ENCODE assay signal across 18 mouse cellular contexts in the genomic region with DNA sequence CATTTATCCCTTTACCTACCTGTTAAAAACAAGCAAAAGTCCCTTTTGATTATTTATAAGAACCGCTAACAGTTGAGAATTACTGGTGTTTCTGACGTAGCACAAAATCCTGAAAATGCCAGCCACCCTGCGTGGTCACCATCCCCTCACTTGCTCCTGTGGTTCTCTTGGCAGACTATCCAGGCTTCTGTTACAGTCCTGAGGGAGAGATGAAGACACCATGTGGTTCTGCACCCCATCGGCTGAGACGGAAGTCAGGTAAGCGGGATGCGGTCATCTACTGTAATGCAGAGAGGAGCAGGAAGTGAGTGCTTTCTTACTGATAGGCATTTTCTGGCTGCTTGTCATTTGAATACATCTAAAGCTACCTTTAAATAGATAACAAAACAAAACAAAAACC.
"Had no signal": no experiment of that assay in that cellular context is flagged by ENCODE, and none has a peak within 500 bp of the region (broad histone marks: within the 10 kb centered on the region; RNA-seq: fewer than 3 reads in every experiment).

No protein-coding gene starts in this region.

- H3K27me3 ChIP-seq: liver, embryonic 13.5 days; liver, embryonic 15.5 days; lung, embryonic 15.5 days; midbrain, embryonic 15.5 days; neural tube, embryonic 12.5 days; stomach, embryonic 15.5 days had no signal

- H3K4me3 ChIP-seq: liver, embryonic 13.5 days; liver, embryonic 15.5 days; lung, embryonic 15.5 days; megakaryocyte, embryonic 14.5 days; midbrain, embryonic 12.5 days; midbrain, embryonic 15.5 days; neural tube, embryonic 12.5 days; stomach, embryonic 15.5 days had no signal

- H3K36me3 ChIP-seq: liver, embryonic 13.5 days; liver, embryonic 15.5 days; lung, embryonic 15.5 days; midbrain, embryonic 15.5 days had no signal

- DNase-seq: liver, embryonic 13.5 days; liver, postnatal 0 days; lung, adult 2 months; lung, postnatal 14 days; lung, postnatal 36 days; retina, postnatal 1 day; right cerebral cortex, adult 18-20 months; right cerebral cortex, postnatal 25 days; thymus, adult 2 months; thymus, postnatal 14 days; thymus, postnatal 36 days had no signal

- H3K9me3 ChIP-seq: liver, embryonic 13.5 days; liver, embryonic 15.5 days; lung, embryonic 15.5 days; megakaryocyte, embryonic 14.5 days; midbrain, embryonic 12.5 days; midbrain, embryonic 15.5 days; neural tube, embryonic 12.5 days; stomach, embryonic 15.5 days had no signal

- H3K4me1 ChIP-seq: liver, embryonic 13.5 days; liver, embryonic 15.5 days; megakaryocyte, embryonic 14.5 days; midbrain, embryonic 12.5 days; midbrain, embryonic 15.5 days; neural tube, embryonic 12.5 days; stomach, embryonic 15.5 days had no signal
